Mouse (Mus musculus) kidney, postnatal 4 days (tissue): ENCODE measurements around the gene Tcaf3.

ENCODE experiments used
- DNase-seq, 2 experiments: peaks; one replicate each; pipeline ENCODE4 v3.0.0; 2021; ENCODE audit warnings: mixed read lengths in 2 of 2

The Tcaf3 gene

GRCm38 (mm10) chr6:42542036-42543031 lies 55.2 kb downstream of the Tcaf3 start:
- peak; percentile 44 to 58 for DNase-seq

DNA sequence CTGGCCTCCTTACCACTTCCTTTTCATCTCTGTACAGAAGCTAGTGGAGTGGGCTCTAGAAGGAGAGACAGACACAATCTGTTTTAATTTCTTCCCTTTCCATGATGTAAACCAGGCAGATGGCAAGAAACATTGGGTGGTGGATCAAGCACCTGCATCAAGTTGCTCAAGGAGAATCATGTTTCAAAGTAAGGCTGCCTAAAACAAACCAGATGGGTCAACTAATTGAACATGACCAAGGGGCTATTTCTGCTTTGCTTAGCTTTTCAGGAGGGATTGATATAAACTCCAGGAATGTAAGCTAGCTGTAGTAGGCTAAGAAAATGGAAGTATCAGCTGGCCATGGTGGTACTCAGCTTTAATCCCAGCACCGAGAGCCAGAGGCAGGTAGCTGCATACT lies 56.8 kb downstream of the Tcaf3 start:
- DNase-seq, result no peak

DNA sequence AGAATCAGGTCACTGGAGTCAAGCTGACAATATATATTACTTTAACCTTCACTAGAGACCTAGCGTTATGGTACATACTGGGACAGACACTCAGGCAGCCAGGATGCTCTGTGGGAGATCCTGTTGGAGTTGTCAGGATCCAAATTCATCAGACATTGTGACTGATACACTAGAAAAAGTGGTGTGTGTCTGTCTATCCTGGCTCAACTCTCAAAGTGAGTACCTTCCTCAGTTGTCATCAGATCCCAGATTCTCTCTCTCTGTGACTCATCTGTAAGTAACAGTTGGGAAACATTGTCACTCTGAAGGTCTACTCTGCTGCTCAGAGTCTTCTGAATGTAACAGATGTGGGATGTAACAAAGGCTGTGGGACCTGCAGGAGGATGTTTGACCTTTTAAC lies 57.8 kb downstream of the Tcaf3 start:
- no peak for DNase-seq
